Mouse (Mus musculus) forelimb bud, embryonic 11.5 days (tissue): Measurements from ENCODE around the gene Afap1l2.

ENCODE experiments used
- DNase-seq: peaks from one replicate; pipeline ENCODE4 v3.0.0-alpha.2; 2012; ENCODE audit warnings: low read depth, low spot score

Afap1l2 gene

DNA sequence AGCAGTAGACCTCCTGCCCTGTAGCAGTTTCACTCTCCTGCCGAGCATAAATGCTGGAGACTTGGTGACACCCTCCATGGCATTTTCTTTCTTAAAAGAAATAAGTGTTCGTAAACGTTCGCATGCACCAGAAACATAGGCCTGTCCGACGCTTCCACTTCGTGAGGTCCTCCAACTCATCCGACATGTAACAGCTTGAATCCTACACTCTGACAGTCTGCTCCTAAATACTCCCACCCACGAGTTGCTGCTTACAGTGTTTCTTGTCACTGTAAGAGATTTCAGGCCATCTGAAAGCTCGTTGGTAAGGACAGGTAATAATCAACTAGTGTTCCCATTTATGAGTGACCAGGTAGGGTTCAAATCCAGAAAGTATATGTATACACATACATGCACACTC lies 120.1 kb downstream of the Afap1l2 start:
- no peak for DNase-seq

DNA sequence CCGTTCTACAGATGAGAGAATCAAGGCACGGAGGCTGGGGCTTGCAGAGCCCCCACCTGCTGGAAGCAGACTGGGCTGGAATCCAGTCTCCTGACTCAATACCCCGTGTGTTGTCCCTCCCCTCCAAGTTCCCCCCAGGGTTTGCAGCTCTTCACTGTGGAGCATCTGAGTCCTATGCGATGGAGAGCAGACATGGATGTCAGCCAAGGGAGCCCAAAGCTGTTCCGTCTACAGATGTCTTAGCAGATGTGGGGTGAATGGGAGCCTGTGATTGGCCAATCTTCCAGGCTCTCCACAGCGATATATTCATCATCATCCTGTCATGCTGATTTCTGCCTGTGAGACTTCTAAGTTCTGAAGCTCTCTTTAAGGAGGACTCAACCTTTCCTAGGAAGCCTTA lies 130.7 kb downstream of the Afap1l2 start:
- no peak for DNase-seq

DNA sequence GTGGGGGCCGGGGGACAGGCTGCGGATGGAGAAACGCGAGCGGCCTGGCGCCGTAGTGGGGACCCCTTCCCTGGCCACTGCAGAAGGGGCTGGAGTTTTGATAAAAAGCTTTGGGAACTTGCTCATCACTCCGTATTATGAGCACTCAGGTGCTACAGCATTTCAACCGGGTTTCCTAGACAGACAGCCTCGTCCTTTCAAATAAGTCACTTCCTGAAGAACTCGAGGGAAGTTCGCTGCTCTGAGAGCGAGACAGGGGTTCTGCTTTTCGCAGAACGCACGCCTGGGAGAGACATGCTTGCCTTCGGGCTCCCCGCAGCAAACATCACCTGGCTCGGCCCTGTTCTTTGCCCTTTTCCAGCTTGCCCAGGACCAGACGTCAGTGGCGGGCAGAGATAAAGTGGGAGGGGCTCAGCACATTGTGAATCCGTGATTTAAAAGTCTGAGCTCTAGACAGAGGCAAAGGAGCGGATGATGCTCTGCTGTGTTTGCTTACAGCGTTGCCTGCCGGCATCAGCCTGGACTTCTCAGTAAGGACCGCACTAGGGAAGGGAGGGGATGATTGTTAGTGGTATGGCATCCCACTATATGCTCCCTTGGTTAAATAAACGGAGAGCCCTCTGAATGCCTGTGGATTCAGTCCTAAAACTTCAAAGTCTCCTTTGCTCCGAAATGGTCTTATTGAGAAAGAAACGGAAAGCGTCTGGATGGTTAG lies 133.3 kb downstream of the Afap1l2 start:
- DNase-seq, result no peak

DNA sequence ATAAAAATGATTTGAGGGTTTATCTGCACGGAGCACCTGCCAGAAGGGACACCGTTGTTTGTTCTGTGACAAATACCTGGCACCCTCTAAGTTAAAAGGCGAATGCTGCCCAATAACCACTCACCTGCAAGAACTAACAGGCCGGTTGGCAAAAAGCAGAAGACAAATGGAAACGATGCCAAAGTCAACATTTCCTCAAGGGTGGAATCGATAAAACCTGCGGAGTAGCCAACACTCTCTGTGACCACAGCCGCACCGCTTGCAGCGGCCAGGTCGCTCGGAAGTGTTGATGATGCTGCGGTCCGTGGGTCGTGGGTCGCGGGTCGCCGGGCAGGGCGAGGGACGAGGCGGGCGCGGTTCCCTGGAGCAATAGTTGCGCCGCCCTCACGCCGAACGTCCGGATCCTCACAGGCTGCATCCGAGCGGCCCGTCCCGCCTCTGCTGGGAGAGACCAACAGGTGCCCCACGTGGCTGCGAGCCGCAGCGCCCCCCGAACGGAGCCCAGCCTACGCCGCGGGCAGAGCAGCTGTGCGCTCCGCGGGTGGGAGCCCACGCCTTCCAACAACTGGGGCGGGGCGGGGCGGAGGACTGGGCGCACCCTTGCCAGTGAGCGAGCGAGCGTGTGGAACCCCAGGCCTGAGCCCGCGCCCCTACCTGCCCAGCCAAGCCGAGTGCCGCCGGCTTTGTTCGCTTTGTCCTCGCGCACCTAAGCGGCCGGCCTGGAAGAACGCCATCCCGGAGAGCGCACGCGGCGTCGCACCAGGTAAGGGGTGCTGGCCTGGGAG lies 134.0 kb downstream of the Afap1l2 start, which contains the start of gene Vwa2:
Vwa2 (plus strand) TSS at position 434 of the 785 bp plus-strand sequence.
- DNase-seq, result no peak

DNA sequence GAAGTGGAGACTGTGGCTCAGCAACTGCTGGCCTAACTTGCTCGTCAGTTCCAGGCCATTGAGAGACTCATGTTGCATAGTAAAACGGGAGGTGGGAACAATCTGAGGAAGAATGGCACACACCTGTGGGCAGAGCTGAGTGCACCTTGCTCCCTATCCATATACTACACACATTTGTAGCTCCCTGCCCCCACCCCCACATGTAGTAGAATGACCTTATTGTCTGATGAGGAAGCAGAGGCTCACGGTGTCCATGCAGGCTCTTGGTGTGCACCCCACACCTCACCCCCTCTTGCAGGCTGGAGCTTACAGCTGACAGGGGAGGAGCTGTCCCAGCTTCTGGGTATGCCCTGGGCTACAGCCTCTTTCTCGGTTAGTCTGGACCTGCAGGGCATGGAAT lies 140.3 kb downstream of the Afap1l2 start:
- DNase-seq, result no peak
